Mouse (Mus musculus) midbrain, embryonic 14.5 days (tissue): ENCODE measurements around the gene Ush2a. TPM values are rescaled to one million over a fixed set of nuclear protein-coding genes. Genes with fewer than 3 reads are reported as not detected.

Experiments used
- ATAC-seq: fragments of 200-750 bp; cut with Nextera tagmentation; 2 replicates; pipeline ENCODE4 v1.8.0; 2017; ENCODE audit warnings: moderate number of reproducible peaks, moderate library complexity; ENCODE audit not compliant: low FRiP score, low TSS enrichment
- DNase-seq: peaks from one replicate; pipeline ENCODE4 v3.0.0-alpha.2; 2015
- H3K27ac ChIP-seq: fragments of 300-500 bp; sonication (generic); replicated peaks from 2 replicates; pipeline ENCODE4 v1.5.1; 2014; ENCODE audit warnings: mild to moderate bottlenecking, low read depth, low read length, moderate library complexity
- H3K27me3 ChIP-seq: fragments of 300-500 bp; sonication (generic); 2 replicates; pipeline ENCODE4 v1.6.1; 2014; ENCODE audit warnings: low read length, control low read depth, mixed read lengths; ENCODE audit not compliant: control insufficient read depth, insufficient read depth
- H3K36me3 ChIP-seq: fragments of 300-500 bp; sonication (generic); 2 replicates; pipeline ENCODE4 v1.6.1; 2014; ENCODE audit warnings: low read length, control low read depth; ENCODE audit not compliant: control insufficient read depth, insufficient read depth
- H3K4me1 ChIP-seq: fragments of 300-500 bp; sonication (generic); 2 replicates; pipeline ENCODE4 v1.6.1; 2014; ENCODE audit warnings: mild to moderate bottlenecking, antibody characterized with exemption, low read length, control low read depth; ENCODE audit not compliant: control insufficient read depth, insufficient read depth
- H3K4me2 ChIP-seq: fragments of 300-500 bp; sonication (generic); 2 replicates; pipeline ENCODE4 v1.6.1; 2014; ENCODE audit warnings: mild to moderate bottlenecking, low read length, moderate library complexity
- H3K4me3 ChIP-seq: fragments of 300-500 bp; sonication (generic); replicated peaks from 2 replicates; pipeline ENCODE4 v1.5.1; 2014; ENCODE audit warnings: low read depth, low read length
- H3K9ac ChIP-seq: fragments of 300-500 bp; sonication (generic); replicated peaks from 2 replicates; pipeline ENCODE4 v1.6.1; 2014; ENCODE audit warnings: mild to moderate bottlenecking, low read length, moderate library complexity
- H3K9me3 ChIP-seq: fragments of 300-500 bp; sonication (generic); 2 replicates; pipeline ENCODE4 v1.6.1; 2016; ENCODE audit warnings: low read length, control low read depth, mixed read lengths; ENCODE audit not compliant: control insufficient read depth
- WGBS: fragments of 180-500 bp; shearing (Covaris S2); extraction: QIAGEN DNeasy Blood & Tissue Kit; methylation state at CpG from one replicate; pipeline ENCODE4 v1.1.7; 2014; 5-methylcytosine and 5-hydroxymethylcytosine counted together
- polyA plus RNA-seq: library from polyadenylated mRNA; unstranded; fragments of >200 nt; fragmentation: Nextera tagmentation; extraction: Ambion mirVana; gene quantifications from 2 replicates; pipeline ENCODE4 v1.2.1, GENCODE M21; 2014

Ush2a gene
- polyA plus RNA-seq, 1 experiment from 2014 or later, result 0.62 TPM

DNA sequence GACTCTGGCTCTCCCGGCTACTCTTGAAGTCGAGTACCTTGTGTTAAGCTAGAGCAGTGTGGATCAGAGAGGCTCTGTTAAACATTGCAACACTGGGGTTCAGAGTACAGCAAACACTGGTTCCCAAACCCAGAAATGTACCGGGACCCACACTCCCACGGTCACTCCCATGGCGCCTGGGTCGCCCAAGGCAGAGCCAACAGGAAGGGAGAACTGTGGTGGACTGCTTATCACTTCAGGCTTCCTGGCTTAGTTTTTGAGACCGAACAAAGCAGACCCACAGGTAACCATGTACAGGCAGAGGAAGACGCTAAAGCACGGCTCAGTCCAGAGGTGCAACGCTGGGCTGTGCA, 413.7 kb downstream of the Ush2a start:
- 91% methylated on average over 10 of the region's 10 CpGs for WGBS
- ATAC-seq (no peak), DNase-seq (no peak)
- no peaks in the 10 kb centered on the region for H3K9me3 ChIP-seq
- H3K4me3 ChIP-seq, result no peak overlapping the region
- H3K9ac ChIP-seq, result no peak overlapping the region
- no peaks in the 10 kb centered on the region for H3K36me3 ChIP-seq
- no peaks in the 10 kb centered on the region for H3K27me3 ChIP-seq
- no peak overlapping the region for H3K4me2 ChIP-seq
- H3K4me1 ChIP-seq, result peaks cover 6% of the 10 kb centered on the region; the same call in 1 of the 2 replicates
- H3K27ac ChIP-seq, result no peak overlapping the region

DNA sequence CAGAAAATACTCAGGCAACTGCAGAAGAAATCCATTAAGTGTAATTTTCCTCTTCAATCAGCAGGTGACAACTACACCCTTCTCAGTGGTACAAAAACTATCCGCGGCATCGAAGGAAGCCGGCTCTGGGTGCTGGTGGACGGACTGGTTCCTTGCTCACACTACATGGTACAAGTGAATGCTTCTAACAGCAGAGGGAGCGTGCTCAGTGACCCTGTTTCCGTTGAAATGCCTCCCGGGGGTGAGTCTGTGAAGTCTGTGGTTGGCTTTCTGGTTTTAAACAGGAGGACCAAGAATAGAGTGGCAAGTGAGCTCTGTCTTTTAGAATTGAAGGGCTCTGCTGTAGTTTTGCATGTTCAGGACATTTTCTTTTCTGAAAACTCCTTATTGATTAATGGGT, 416.4 kb downstream of the Ush2a start:
- Histone ChIP-seq H3K9ac (no peak overlapping the region), H3K27ac (no peak overlapping the region)

GRCm38 (mm10) chr1:188686362-188686761, 424.5 kb downstream of the Ush2a start:
- Histone ChIP-seq H3K4me3 (no peak overlapping the region), H3K27ac (no peak overlapping the region), H3K9ac (no peak overlapping the region), H3K9me3 (peaks cover 7% of the 10 kb centered on the region; the same call in 1 of the 2 replicates), H3K36me3 (no peaks in the 10 kb centered on the region), H3K4me1 (no peaks in the 10 kb centered on the region), H3K27me3 (no peaks in the 10 kb centered on the region), H3K4me2 (no peak overlapping the region)
- no peak for ATAC-seq
- WGBS, result 98% methylated on average over 14 of the region's 14 CpGs
- DNase-seq, result no peak

More for the DNA sequence above, 416.4 kb downstream of the Ush2a start:
- no peak overlapping the region for H3K4me3 ChIP-seq
- H3K4me1 ChIP-seq, result no peaks in the 10 kb centered on the region
- no peak for ATAC-seq
- WGBS, result 69% methylated on average over 8 of the region's 8 CpGs
- no peak overlapping the region for H3K4me2 ChIP-seq
- no peaks in the 10 kb centered on the region for H3K36me3 ChIP-seq
- DNase-seq, result no peak
- H3K9me3 ChIP-seq, result no peaks in the 10 kb centered on the region
- H3K27me3 ChIP-seq, result no peaks in the 10 kb centered on the region

- H3K9ac ChIP-seq, result no peak overlapping the region
- H3K4me1 ChIP-seq, result no peaks in the 10 kb centered on the region
- DNase-seq (no peak), ATAC-seq (no peak)
- 96% methylated on average over 2 of the region's 2 CpGs for WGBS
- no peak overlapping the region for H3K4me2 ChIP-seq
- H3K27me3 ChIP-seq, result no peaks in the 10 kb centered on the region
- no peak overlapping the region for H3K4me3 ChIP-seq
- H3K27ac ChIP-seq, result no peak overlapping the region
- no peaks in the 10 kb centered on the region for H3K36me3 ChIP-seq
- H3K9me3 ChIP-seq, result no peaks in the 10 kb centered on the region
Observed at GRCm38 (mm10) chr1:188696295-188696694, 434.5 kb downstream of the Ush2a start.

- no peak overlapping the region for H3K4me3 ChIP-seq
- no peak overlapping the region for H3K27ac ChIP-seq
- no peaks in the 10 kb centered on the region for H3K9me3 ChIP-seq
- H3K27me3 ChIP-seq, result no peaks in the 10 kb centered on the region
- H3K4me2 ChIP-seq, result no peak overlapping the region
- H3K9ac ChIP-seq, result no peak overlapping the region
- H3K4me1 ChIP-seq, result no peaks in the 10 kb centered on the region
- H3K36me3 ChIP-seq, result no peaks in the 10 kb centered on the region
- ATAC-seq, result no peak
- 87% methylated on average over 4 of the region's 4 CpGs for WGBS
- DNase-seq, result no peak
Observed at GRCm38 (mm10) chr1:188708176-188708575, 446.4 kb downstream of the Ush2a start.

DNA sequence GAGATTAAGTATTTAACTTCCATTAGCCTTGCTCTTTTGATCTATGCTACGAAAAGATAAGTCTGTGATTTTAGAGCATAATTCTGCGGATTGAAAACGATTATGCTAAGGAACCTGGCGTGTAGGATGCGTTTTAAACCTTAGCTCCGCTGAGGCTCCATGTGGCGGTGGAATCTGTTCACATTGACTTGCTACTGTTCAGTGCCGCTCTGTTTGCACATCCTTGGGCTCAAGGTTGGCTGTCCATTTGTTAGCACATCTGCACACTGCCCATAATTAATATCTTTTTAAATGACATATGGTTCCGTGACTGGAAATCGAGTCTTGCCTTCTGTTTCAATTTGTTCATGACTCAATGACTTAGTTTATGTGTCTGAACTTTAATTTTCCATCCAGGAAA, 446.9 kb downstream of the Ush2a start:
- 92% methylated on average over 10 of the region's 10 CpGs for WGBS
- Histone ChIP-seq H3K4me3 (no peak overlapping the region), H3K9ac (no peak overlapping the region), H3K36me3 (no peaks in the 10 kb centered on the region), H3K27ac (no peak overlapping the region), H3K4me1 (no peaks in the 10 kb centered on the region), H3K4me2 (no peak overlapping the region), H3K27me3 (no peaks in the 10 kb centered on the region), H3K9me3 (no peaks in the 10 kb centered on the region)
- DNase-seq (no peak), ATAC-seq (no peak)

GRCm38 (mm10) chr1:188714131-188714530, 452.3 kb downstream of the Ush2a start:
- Histone ChIP-seq H3K9ac (no peak overlapping the region), H3K36me3 (no peaks in the 10 kb centered on the region), H3K4me3 (no peak overlapping the region), H3K4me2 (no peak overlapping the region), H3K4me1 (no peaks in the 10 kb centered on the region), H3K9me3 (no peaks in the 10 kb centered on the region), H3K27me3 (no peaks in the 10 kb centered on the region), H3K27ac (no peak overlapping the region)
- DNase-seq (no peak), ATAC-seq (no peak)
- 89% methylated on average over 18 of the region's 18 CpGs for WGBS

DNA sequence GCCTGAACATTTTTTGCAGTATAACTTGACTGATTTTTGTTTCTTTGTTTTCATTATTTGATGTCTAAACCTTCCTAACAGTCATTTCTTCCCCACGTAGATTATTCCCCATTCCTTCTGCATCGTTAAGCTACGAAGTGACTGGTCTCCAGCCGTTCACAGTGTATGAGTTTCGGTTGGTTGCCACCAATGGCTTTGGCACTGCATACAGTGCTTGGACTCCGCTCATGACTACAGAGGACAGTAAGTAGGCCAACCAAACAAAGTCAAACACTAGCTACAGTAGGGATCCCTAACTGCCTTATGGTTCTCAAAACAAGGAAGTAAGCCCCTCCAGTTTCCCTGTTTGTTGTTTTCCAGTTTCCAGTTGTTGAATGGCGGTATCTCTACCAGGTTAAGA, 453.1 kb downstream of the Ush2a start:
- DNase-seq (no peak), ATAC-seq (no peak)
- Histone ChIP-seq H3K9ac (no peak overlapping the region), H3K4me2 (no peak overlapping the region), H3K36me3 (no peaks in the 10 kb centered on the region), H3K27me3 (no peaks in the 10 kb centered on the region), H3K27ac (no peak overlapping the region), H3K9me3 (no peaks in the 10 kb centered on the region), H3K4me1 (no peaks in the 10 kb centered on the region), H3K4me3 (no peak overlapping the region)
- WGBS, result 92% methylated on average over 7 of the region's 7 CpGs

GRCm38 (mm10) chr1:188716886-188717285, 455.1 kb downstream of the Ush2a start:
- DNase-seq, result no peak
- H3K4me2 ChIP-seq, result no peak overlapping the region
- H3K9ac ChIP-seq, result no peak overlapping the region
- no peak for ATAC-seq
- no peak overlapping the region for H3K27ac ChIP-seq
- H3K9me3 ChIP-seq, result no peaks in the 10 kb centered on the region
- no peak overlapping the region for H3K4me3 ChIP-seq
- no peaks in the 10 kb centered on the region for H3K36me3 ChIP-seq
- H3K27me3 ChIP-seq, result no peaks in the 10 kb centered on the region
- no peaks in the 10 kb centered on the region for H3K4me1 ChIP-seq
- WGBS, result 96% methylated on average over 3 of the region's 3 CpGs
